Mouse (Mus musculus): ENCODE measurements around the gene Pcyox1. TPM values are rescaled to one million over a fixed set of nuclear protein-coding genes. Genes with fewer than 3 reads are reported as not detected.
A peak's percentile ranks its signal among the peaks of the same experiment; 100 is the strongest.

Gene Pcyox1
- polyA plus RNA-seq, 1 experiment from 2014 or later: 86.4 TPM

- H3K9me3 ChIP-seq: no peaks in the 10 kb centered on the region
- 91% methylated on average over 3 of the region's 3 CpGs for WGBS
- H3K9ac ChIP-seq: no peak overlapping the region
- H3K4me2 ChIP-seq (replicated peaks): no peak overlapping the region
- H3K4me1 ChIP-seq: no peaks in the 10 kb centered on the region
- no peak overlapping the region for H3K4me3 ChIP-seq
- peaks cover 68% of the 10 kb centered on the region for H3K36me3 ChIP-seq
- no peak overlapping the region for H3K27ac ChIP-seq
- ATAC-seq (ENCODE audit: insufficient number of reproducible peaks, insufficient read depth, low FRiP score, low TSS enrichment): no peak
- no peaks in the 10 kb centered on the region for H3K27me3 ChIP-seq
Observed at GRCm38 (mm10) chr6:86419239-86419638, 22.3 kb upstream of the Pcyox1 start.

- Histone ChIP-seq H3K9ac (no peak overlapping the region), H3K36me3 (peaks cover 68% of the 10 kb centered on the region), H3K4me2 (replicated peaks) (no peak overlapping the region), H3K4me1 (no peaks in the 10 kb centered on the region), H3K4me3 (no peak overlapping the region), H3K27ac (no peak overlapping the region), H3K9me3 (no peaks in the 10 kb centered on the region), H3K27me3 (no peaks in the 10 kb centered on the region)
- 93% methylated on average over 6 of the region's 6 CpGs for WGBS
- no peak for ATAC-seq (ENCODE audit: insufficient number of reproducible peaks, insufficient read depth, low FRiP score, low TSS enrichment)
Observed at GRCm38 (mm10) chr6:86418711-86419110, 21.8 kb upstream of the Pcyox1 start.

GRCm38 (mm10) chr6:86406306-86406705 lies 9.4 kb upstream of the Pcyox1 start:
- no peaks in the 10 kb centered on the region for H3K9me3 ChIP-seq
- no peaks in the 10 kb centered on the region for H3K27me3 ChIP-seq
- H3K4me2 ChIP-seq (replicated peaks): peak overlapping the region; percentile 60
- H3K36me3 ChIP-seq: peaks cover 4% of the 10 kb centered on the region; the same call in 1 of the 2 replicates
- no peak for ATAC-seq (ENCODE audit: insufficient number of reproducible peaks, insufficient read depth, low FRiP score, low TSS enrichment)
- no peak overlapping the region for H3K27ac ChIP-seq
- no peak overlapping the region for H3K4me3 ChIP-seq
- peak overlapping the region; percentile 24; the same call in 1 of the 2 replicates for H3K9ac ChIP-seq
- H3K4me1 ChIP-seq: peaks cover 8% of the 10 kb centered on the region; the same call in 1 of the 2 replicates

GRCm38 (mm10) chr6:86404996-86405395 lies 8.0 kb upstream of the Pcyox1 start:
- peak overlapping the region; percentile 60 for H3K4me2 ChIP-seq (replicated peaks)
- no peaks in the 10 kb centered on the region for H3K9me3 ChIP-seq
- H3K4me3 ChIP-seq: peak overlapping the region; percentile 83
- peaks cover 8% of the 10 kb centered on the region; the same call in 1 of the 2 replicates for H3K4me1 ChIP-seq
- ATAC-seq (ENCODE audit: insufficient number of reproducible peaks, insufficient read depth, low FRiP score, low TSS enrichment): no peak
- H3K27me3 ChIP-seq: no peaks in the 10 kb centered on the region
- peaks cover 4% of the 10 kb centered on the region; the same call in 1 of the 2 replicates for H3K36me3 ChIP-seq
- H3K9ac ChIP-seq: peak overlapping the region; percentile 98
- WGBS: 2% methylated on average over 11 of the region's 11 CpGs
- H3K27ac ChIP-seq: peak overlapping the region; percentile 100

GRCm38 (mm10) chr6:86404100-86404861 lies 7.3 kb upstream of the Pcyox1 start, which contains the start of gene Tia1:
Gene Tia1 (plus strand): TSS chr6:86404219.
- Histone ChIP-seq H3K4me1 (peaks cover 8% of the 10 kb centered on the region; the same call in 1 of the 2 replicates), H3K36me3 (peaks cover 4% of the 10 kb centered on the region; the same call in 1 of the 2 replicates), H3K9me3 (no peaks in the 10 kb centered on the region), H3K27me3 (no peaks in the 10 kb centered on the region), H3K9ac (peak within 1 kb of the TSS; percentile 98), H3K4me3 (peak within 1 kb of the TSS; percentile 83), H3K27ac (peak within 1 kb of the TSS; percentile 100), H3K4me2 (replicated peaks) (peak within 1 kb of the TSS; percentile 60)
- peak; percentile 93 for ATAC-seq (ENCODE audit: insufficient number of reproducible peaks, insufficient read depth, low FRiP score, low TSS enrichment)
- WGBS: under 1% methylated on average over 59 of the region's 62 CpGs

- peak overlapping the region; percentile 39 for H3K4me2 ChIP-seq (replicated peaks)
- H3K9ac ChIP-seq: peak overlapping the region; percentile 98
- peak overlapping the region; percentile 83 for H3K4me3 ChIP-seq
- H3K36me3 ChIP-seq: peaks cover 4% of the 10 kb centered on the region; the same call in 1 of the 2 replicates
- no peaks in the 10 kb centered on the region for H3K27me3 ChIP-seq
- peaks cover 8% of the 10 kb centered on the region; the same call in 1 of the 2 replicates for H3K4me1 ChIP-seq
- H3K9me3 ChIP-seq: no peaks in the 10 kb centered on the region
- no peak for ATAC-seq (ENCODE audit: insufficient number of reproducible peaks, insufficient read depth, low FRiP score, low TSS enrichment)
- peak overlapping the region; percentile 100 for H3K27ac ChIP-seq
- under 1% methylated on average over 15 of the region's 15 CpGs for WGBS
Observed at GRCm38 (mm10) chr6:86403728-86404099, 6.8 kb upstream of the Pcyox1 start.

GRCm38 (mm10) chr6:86402681-86403607 lies 6.0 kb upstream of the Pcyox1 start:
- no peak overlapping the region for H3K27ac ChIP-seq
- WGBS: 35% methylated on average over 12 of the region's 12 CpGs
- no peak overlapping the region for H3K9ac ChIP-seq
- ATAC-seq (ENCODE audit: insufficient number of reproducible peaks, insufficient read depth, low FRiP score, low TSS enrichment): no peak
- H3K4me1 ChIP-seq: peaks cover 8% of the 10 kb centered on the region; the same call in 1 of the 2 replicates
- H3K9me3 ChIP-seq: no peaks in the 10 kb centered on the region
- H3K4me2 ChIP-seq (replicated peaks): peak overlapping the region; percentile 39
- H3K36me3 ChIP-seq: peaks cover 4% of the 10 kb centered on the region; the same call in 1 of the 2 replicates
- no peaks in the 10 kb centered on the region for H3K27me3 ChIP-seq
- H3K4me3 ChIP-seq: peak overlapping the region; percentile 83

GRCm38 (mm10) chr6:86400972-86401371 lies 4.0 kb upstream of the Pcyox1 start:
- H3K9ac ChIP-seq: no peak overlapping the region
- no peaks in the 10 kb centered on the region for H3K9me3 ChIP-seq
- peak overlapping the region; percentile 26; the same call in 1 of the 2 replicates for H3K4me3 ChIP-seq
- 4% methylated on average over 9 of the region's 9 CpGs for WGBS
- peak overlapping the region; percentile 39 for H3K4me2 ChIP-seq (replicated peaks)
- ATAC-seq (ENCODE audit: insufficient number of reproducible peaks, insufficient read depth, low FRiP score, low TSS enrichment): no peak
- no peaks in the 10 kb centered on the region for H3K36me3 ChIP-seq
- H3K4me1 ChIP-seq: peaks cover 8% of the 10 kb centered on the region
- no peaks in the 10 kb centered on the region for H3K27me3 ChIP-seq
- H3K27ac ChIP-seq: no peak overlapping the region

- WGBS: 75% methylated on average over 2 of the region's 2 CpGs
- no peak overlapping the region for H3K27ac ChIP-seq
- no peaks in the 10 kb centered on the region for H3K9me3 ChIP-seq
- H3K4me1 ChIP-seq: peaks cover 18% of the 10 kb centered on the region
- no peak overlapping the region for H3K4me2 ChIP-seq (replicated peaks)
- no peak overlapping the region for H3K4me3 ChIP-seq
- H3K27me3 ChIP-seq: no peaks in the 10 kb centered on the region
- H3K9ac ChIP-seq: no peak overlapping the region
- no peaks in the 10 kb centered on the region for H3K36me3 ChIP-seq
- ATAC-seq (ENCODE audit: insufficient number of reproducible peaks, insufficient read depth, low FRiP score, low TSS enrichment): no peak
Observed at GRCm38 (mm10) chr6:86399995-86400394, 3.0 kb upstream of the Pcyox1 start.

GRCm38 (mm10) chr6:86398986-86399385 lies 2.0 kb upstream of the Pcyox1 start:
- no peak for ATAC-seq (ENCODE audit: insufficient number of reproducible peaks, insufficient read depth, low FRiP score, low TSS enrichment)
- WGBS: 74% methylated on average over 2 of the region's 2 CpGs
- H3K9me3 ChIP-seq: no peaks in the 10 kb centered on the region
- H3K4me3 ChIP-seq: no peak overlapping the region
- no peak overlapping the region for H3K4me2 ChIP-seq (replicated peaks)
- H3K36me3 ChIP-seq: no peaks in the 10 kb centered on the region
- H3K9ac ChIP-seq: no peak overlapping the region
- H3K27ac ChIP-seq: no peak overlapping the region
- H3K27me3 ChIP-seq: no peaks in the 10 kb centered on the region
- H3K4me1 ChIP-seq: peaks cover 20% of the 10 kb centered on the region

- H3K27me3 ChIP-seq: no peaks in the 10 kb centered on the region
- H3K4me3 ChIP-seq: peak overlapping the region; percentile 91
- H3K4me1 ChIP-seq: peaks cover 20% of the 10 kb centered on the region
- 5% methylated on average over 14 of the region's 14 CpGs for WGBS
- peak overlapping the region; percentile 87 for H3K4me2 ChIP-seq (replicated peaks)
- H3K9me3 ChIP-seq: no peaks in the 10 kb centered on the region
- peak overlapping the region; percentile 86 for H3K9ac ChIP-seq
- peaks cover 6% of the 10 kb centered on the region for H3K36me3 ChIP-seq
- H3K27ac ChIP-seq: no peak overlapping the region
- ATAC-seq (ENCODE audit: insufficient number of reproducible peaks, insufficient read depth, low FRiP score, low TSS enrichment): no peak
Observed at GRCm38 (mm10) chr6:86397257-86397980, 465 bp upstream of the Pcyox1 start.

All from embryonic facial prominence, embryonic 12.5 days (tissue).